Comparison of ENCODE assay signal across 8 mouse cellular contexts in the genomic region with DNA sequence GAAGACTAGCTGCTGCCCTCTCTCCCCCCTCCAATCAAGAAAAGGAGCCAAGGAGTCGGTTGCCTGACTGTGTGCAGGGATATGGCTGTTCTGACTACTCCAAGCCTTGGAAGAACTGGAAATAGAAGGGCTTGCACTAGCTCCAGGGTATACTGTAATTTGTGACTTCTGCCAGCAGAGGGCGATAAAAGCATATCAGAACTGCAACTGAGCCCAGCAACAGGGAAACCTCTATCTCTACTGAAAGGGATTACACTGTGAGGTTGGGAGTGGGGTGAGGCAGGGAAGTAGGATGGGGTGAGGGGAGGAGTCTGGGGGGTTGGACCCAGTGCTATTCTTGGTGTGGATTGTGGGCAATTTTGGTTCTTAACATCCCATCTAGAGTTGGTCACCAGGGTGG. TPM values are rescaled to one million over a fixed set of nuclear protein-coding genes. Genes with fewer than 3 reads are reported as not detected.
DNase-seq lines count a peak whose midpoint lies in the region; ATAC-seq and TF ChIP-seq lines count a peak whose summit lies in the region.

No protein-coding gene starts in this region.

- 6% methylated on average over 2 of the region's 2 CpGs for WGBS in kidney, embryonic 15.5 days
- WGBS in midbrain, embryonic 10.5 days: 13% methylated on average over 2 of the region's 2 CpGs

- ATAC-seq in kidney, embryonic 15.5 days (replicated peaks; ENCODE audit: low FRiP score): no peak; the same call in 1 of the 2 replicates

- H3K4me1 ChIP-seq in kidney, embryonic 15.5 days: no peaks in the 10 kb centered on the region; the same call in 1 of the 2 replicates
- H3K4me1 ChIP-seq in midbrain, embryonic 10.5 days: peaks cover 12% of the 10 kb centered on the region

- H3K9me3 ChIP-seq in kidney, embryonic 15.5 days (replicated peaks): no peaks in the 10 kb centered on the region
- no peaks in the 10 kb centered on the region for H3K9me3 ChIP-seq in midbrain, embryonic 10.5 days (replicated peaks)

- intact Hi-C loops in left cerebral cortex, adult 2 months (cut with DNase I): loop anchor here (5.0 to 10.0 kb wide), 4 partner anchors 121 to 676 kb away; a partner anchor contains a TSS

- H3K9ac ChIP-seq in kidney, embryonic 15.5 days: no peak overlapping the region

- no peak overlapping the region for H3K4me2 ChIP-seq in kidney, embryonic 15.5 days

- no peaks in the 10 kb centered on the region for H3K36me3 ChIP-seq in kidney, embryonic 15.5 days
- H3K36me3 ChIP-seq in midbrain, embryonic 10.5 days: no peaks in the 10 kb centered on the region

- peak; percentile 40 for DNase-seq in kidney, adult 11 months
- DNase-seq in cerebellum, postnatal 14 days: peak; percentile 90
- DNase-seq in gastrocnemius, adult 18-20 months (ENCODE audit: low spot score): peak; percentile 80
- peak; percentile 56 for DNase-seq in hindlimb bud, embryonic 11.5 days (ENCODE audit: extremely low spot score, low read depth, low spot score)
- peak; percentile 79 to 80 for DNase-seq in left cerebral cortex, adult 2 months (ENCODE audit: extremely low spot score in 1 of 2, low spot score in 2 of 2)
- DNase-seq in midbrain, embryonic 10.5 days (ENCODE audit: low spot score): peak; percentile 72
- DNase-seq in right cerebral cortex, postnatal 4 days: peak; percentile 71

- H3K4me3 ChIP-seq in kidney, embryonic 15.5 days (replicated peaks): no peak overlapping the region
- no peak overlapping the region for H3K4me3 ChIP-seq in left cerebral cortex, adult 2 months
- no peak overlapping the region for H3K4me3 ChIP-seq in midbrain, embryonic 10.5 days

- peaks cover 31% of the 10 kb centered on the region for H3K27me3 ChIP-seq in kidney, embryonic 15.5 days
- H3K27me3 ChIP-seq in midbrain, embryonic 10.5 days (ENCODE audit: low read depth, poor library complexity, severe bottlenecking): peaks cover 48% of the 10 kb centered on the region

- TF ChIP-seq CTCF in left cerebral cortex, adult 2 months (IDR thresholded peaks at IDR 0.05): peak; percentile 76

- no peak overlapping the region for H3K27ac ChIP-seq in kidney, embryonic 15.5 days
- H3K27ac ChIP-seq in left cerebral cortex, adult 2 months: no peak overlapping the region
- H3K27ac ChIP-seq in midbrain, embryonic 10.5 days (replicated peaks): no peak overlapping the region

RNA-seq across cellular contexts. Expression of a gene that starts 9.8 kb away (rescaled TPM):
- not detected in 2 replicates for polyA plus RNA-seq in kidney, embryonic 15.5 days (2015; fragmentation: Nextera tagmentation; extraction: Ambion mirVana)
- not detected for total RNA-seq in gastrocnemius, adult 18-20 months (2021)
- total RNA-seq in left cerebral cortex, adult 2 months (2021): 1 to 10 TPM; 5.7 to 6.3 TPM
- not detected in 2 replicates for polyA plus RNA-seq in midbrain, embryonic 10.5 days (2016; fragmentation: Nextera tagmentation; extraction: Ambion mirVana)

RNA-seq across cellular contexts. Expression of a gene that starts 57.6 kb away (rescaled TPM):
- 0.27 TPM in 1 of 2 replicates, not detected in the other for polyA plus RNA-seq in kidney, embryonic 15.5 days (2015; fragmentation: Nextera tagmentation; extraction: Ambion mirVana)
- total RNA-seq in gastrocnemius, adult 18-20 months (2021): not detected
- not detected for total RNA-seq in left cerebral cortex, adult 2 months (2021)
- 0.09 TPM in 1 of 2 replicates, not detected in the other for polyA plus RNA-seq in midbrain, embryonic 10.5 days (2016; fragmentation: Nextera tagmentation; extraction: Ambion mirVana)

Comparison
In these comparisons a context has a peak if more than half of its experiments do, and no peak if none do; other contexts are left out.
1. DNase-seq: peak in every context shown above with its lines; median percentile 90 in cerebellum, postnatal 14 days; 80 in gastrocnemius, adult 18-20 months; 80 in left cerebral cortex, adult 2 months; 72 in midbrain, embryonic 10.5 days; 71 in right cerebral cortex, postnatal 4 days; 56 in hindlimb bud, embryonic 11.5 days; 40 in kidney, adult 11 months.
2. RNA of a gene that starts 9.8 kb away (total RNA-seq): 5.7 to 6.3 TPM in left cerebral cortex, adult 2 months; not detected in gastrocnemius, adult 18-20 months; every median in the first group is over 4 times any median in the second.